Mouse (Mus musculus) effector memory CD4-positive, alpha-beta T cell, adult 7 months (primary cell): Measurements from ENCODE around the gene Gfer. TPM values are rescaled to one million over a fixed set of nuclear protein-coding genes. Genes with fewer than 3 reads are reported as not detected.

Source experiments
- polyA plus RNA-seq: library from polyadenylated mRNA; unstranded; fragments of 100-300 nt; shearing (Covaris generic); gene quantifications from one replicate; pipeline ENCODE4 v1.2.1, GENCODE M21; 2017

The Gfer gene
- 27.8 TPM for polyA plus RNA-seq

GRCm38 (mm10) chr17:24696011-24696697 lies at the start of gene Gfer, which contains the start of gene Noxo1:
TSS of gene Gfer (minus strand) at chr17:24696156.
TSS of gene Noxo1 (plus strand) at chr17:24696234.

GRCm38 (mm10) chr17:24736330-24737051 lies 40.5 kb upstream of the Gfer start, which contains the start of gene Msrb1:
TSS of gene Msrb1 (plus strand) at chr17:24736642.

GRCm38 (mm10) chr17:24727618-24728017 lies 31.7 kb upstream of the Gfer start, which contains the start of gene Rpl3l:
TSS of gene Rpl3l (plus strand) at chr17:24727820.

GRCm38 (mm10) chr17:24724184-24724583 lies 28.2 kb upstream of the Gfer start, which contains the start of gene Ndufb10:
TSS of gene Ndufb10 (minus strand) at chr17:24724478.

GRCm38 (mm10) chr17:24717943-24718342 lies 22.0 kb upstream of the Gfer start, which contains the start of the genes Rnf151 and Rps2:
TSS of gene Rnf151 (minus strand) at chr17:24718063.
TSS of gene Rps2 (plus strand) at chr17:24718116.

GRCm38 (mm10) chr17:24706982-24707800 lies 11.2 kb upstream of the Gfer start, which contains the start of gene Tbl3:
TSS of gene Tbl3 (minus strand) at chr17:24707660.

GRCm38 (mm10) chr17:24689251-24690081 lies 6.5 kb downstream of the Gfer start, which contains the start of gene Syngr3:
TSS of gene Syngr3 (minus strand) at chr17:24689955.

GRCm38 (mm10) chr17:24669545-24670245 lies 26.3 kb downstream of the Gfer start, which contains the start of gene Zfp598:
TSS of gene Zfp598 (plus strand) at chr17:24669687.

GRCm38 (mm10) chr17:24658017-24658758 lies 37.8 kb downstream of the Gfer start, which contains the start of gene Npw:
TSS of gene Npw (minus strand) at chr17:24658457.

GRCm38 (mm10) chr17:24650070-24650616 lies 45.8 kb downstream of the Gfer start, which contains the start of gene Slc9a3r2:
TSS of gene Slc9a3r2 (minus strand) at chr17:24650327.

Other genes starting within 250 kb of the Gfer start
- gene E4f1, start 225.8 kb downstream of the Gfer start, polyA plus RNA-seq: 118 TPM
- 14.9 TPM for gene Pgp, start 225.8 kb downstream of the Gfer start, polyA plus RNA-seq
- gene Bricd5, start 222.3 kb downstream of the Gfer start, polyA plus RNA-seq: 0.74 TPM
- 18.7 TPM for gene Mlst8, start 217.1 kb downstream of the Gfer start, polyA plus RNA-seq
- gene Caskin1, start 207.6 kb downstream of the Gfer start, polyA plus RNA-seq: 0.39 TPM
- 57.3 TPM for gene Traf7, start 168.2 kb downstream of the Gfer start, polyA plus RNA-seq
- 2.1 TPM for gene Rab26, start 161.9 kb downstream of the Gfer start, polyA plus RNA-seq
- gene Pkd1, start 146.3 kb downstream of the Gfer start, polyA plus RNA-seq: 41.2 TPM
- 34.6 TPM for gene Tsc2, start 63.5 kb downstream of the Gfer start, polyA plus RNA-seq
- gene Nthl1, start 63.5 kb downstream of the Gfer start, polyA plus RNA-seq: 3.4 TPM
- not detected for gene Slc9a3r2, start 45.8 kb downstream of the Gfer start, polyA plus RNA-seq
- not detected for gene Npw, start 37.7 kb downstream of the Gfer start, polyA plus RNA-seq
- 17.8 TPM for gene Zfp598, start 26.5 kb downstream of the Gfer start, polyA plus RNA-seq
- gene Syngr3, start 6.2 kb downstream of the Gfer start, polyA plus RNA-seq: 1.9 TPM
- 2.1 TPM for gene Noxo1, start 78 bp upstream of the Gfer start, polyA plus RNA-seq
- gene Tbl3, start 11.5 kb upstream of the Gfer start, polyA plus RNA-seq: 45.0 TPM
- not detected for gene Rnf151, start 21.9 kb upstream of the Gfer start, polyA plus RNA-seq
- gene Rps2, start 22.0 kb upstream of the Gfer start, polyA plus RNA-seq: 933 TPM
- gene Ndufb10, start 28.3 kb upstream of the Gfer start, polyA plus RNA-seq: 150 TPM
- not detected for gene Rpl3l, start 31.7 kb upstream of the Gfer start, polyA plus RNA-seq
- 9.2 TPM for gene Msrb1, start 40.5 kb upstream of the Gfer start, polyA plus RNA-seq
- gene Hs3st6, start 56.8 kb upstream of the Gfer start, polyA plus RNA-seq: not detected
- gene Meiob, start 108.1 kb upstream of the Gfer start, polyA plus RNA-seq: not detected
- gene Hagh, start 144.0 kb upstream of the Gfer start, polyA plus RNA-seq: 30.3 TPM
- 0.34 TPM for gene Fahd1, start 154.2 kb upstream of the Gfer start, polyA plus RNA-seq
- not detected for gene Igfals, start 169.8 kb upstream of the Gfer start, polyA plus RNA-seq
- gene Nubp2, start 190.2 kb upstream of the Gfer start, polyA plus RNA-seq: 65.8 TPM
- 82.4 TPM for gene Spsb3, start 190.5 kb upstream of the Gfer start, polyA plus RNA-seq
- 22.2 TPM for gene Eme2, start 198.9 kb upstream of the Gfer start, polyA plus RNA-seq
- gene Mrps34, start 199.0 kb upstream of the Gfer start, polyA plus RNA-seq: 49.7 TPM
- 26.7 TPM for gene Nme3, start 200.3 kb upstream of the Gfer start, polyA plus RNA-seq
- 50.7 TPM for gene Mapk8ip3, start 240.8 kb upstream of the Gfer start, polyA plus RNA-seq